Mouse (Mus musculus): Measurements from ENCODE around the gene Mcrs1.

Mcrs1 gene

GRCm38 (mm10) chr15:99198761-99199160 lies 53.0 kb downstream of the Mcrs1 start:
- peak; percentile 50 for DNase-seq

- no peak for DNase-seq
Observed at GRCm38 (mm10) chr15:99195043-99195442, 56.7 kb downstream of the Mcrs1 start.

DNA sequence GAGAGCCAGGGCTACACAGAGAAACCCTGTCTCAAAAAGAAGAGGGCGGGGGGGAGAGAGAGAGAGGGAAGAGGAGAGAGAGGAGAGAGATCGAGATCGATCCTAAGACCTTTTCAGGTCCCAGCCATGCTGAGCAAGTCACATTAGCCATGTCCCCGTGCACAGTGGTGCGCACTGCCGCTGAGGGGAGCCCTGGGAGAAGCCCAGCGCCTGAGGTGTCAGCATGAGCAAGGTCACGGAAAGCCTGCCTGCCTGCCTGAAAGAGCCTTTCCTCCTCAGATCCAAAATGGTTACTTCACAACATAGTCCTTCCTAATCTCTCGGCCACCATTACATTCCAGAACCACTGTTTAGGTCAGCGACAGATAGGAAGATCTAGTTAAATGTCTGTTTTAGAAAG lies 57.4 kb downstream of the Mcrs1 start:
- no peak for DNase-seq
